Mouse (Mus musculus): ENCODE data around the gene Lrp11. TPM values are rescaled to one million over a fixed set of nuclear protein-coding genes. Genes with fewer than 3 reads are reported as not detected.

Lrp11 gene
- polyA plus RNA-seq, 1 experiment = 1.3 TPM

DNA sequence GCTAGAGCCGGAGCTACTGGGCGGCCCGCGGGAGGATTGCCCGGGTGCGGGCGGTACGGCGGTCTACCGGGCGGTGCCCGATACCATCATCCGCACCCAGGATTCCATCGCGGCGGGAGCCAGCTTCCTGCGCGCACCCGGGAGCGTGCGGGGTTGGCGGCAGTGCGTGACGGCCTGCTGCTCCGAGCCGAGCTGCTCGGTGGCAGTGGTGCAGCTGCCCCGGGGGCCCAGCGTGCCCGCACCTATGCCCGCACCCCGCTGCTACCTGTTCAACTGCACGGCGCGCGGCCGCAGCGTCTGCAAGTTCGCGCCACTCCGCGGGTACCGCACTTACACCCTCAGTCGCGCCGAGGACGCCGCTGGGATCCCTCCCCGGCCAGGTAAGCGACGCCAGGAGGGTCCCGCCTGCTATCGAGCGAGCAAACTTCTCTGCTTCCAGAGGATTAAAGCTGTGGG lies 662 bp downstream of the Lrp11 start:
- Histone ChIP-seq H3K4me1 (ENCODE audit: control insufficient read depth, insufficient read depth, insufficient read length) (peaks cover 3% of the 10 kb centered on the region; the same call in 1 of the 2 replicates), H3K36me3 (ENCODE audit: control insufficient read depth, insufficient read depth, low read length) (no peaks in the 10 kb centered on the region), H3K27me3 (ENCODE audit: control insufficient read depth, insufficient read depth, low read length) (peaks cover 2% of the 10 kb centered on the region; the same call in 1 of the 2 replicates), H3K27ac (ENCODE audit: insufficient read depth, low read length) (no peak overlapping the region), H3K4me3 (ENCODE audit: extremely low read depth, insufficient read depth, insufficient read length) (peak overlapping the region; percentile 90)
- peak in 1 of 2 experiments; percentile 6 for DNase-seq (ENCODE audit: low read depth in 1 of 2, low spot score in 2 of 2)
- 2% methylated on average over 51 of the region's 54 CpGs for WGBS
- TF ChIP-seq CTCF (IDR thresholded peaks at IDR 0.05; ENCODE audit: extremely low read depth, insufficient read depth, insufficient read length, insufficient replicate concordance) (no peak), POLR2A (IDR thresholded peaks at IDR 0.05; ENCODE audit: low read depth, low read length) (no peak)

DNA sequence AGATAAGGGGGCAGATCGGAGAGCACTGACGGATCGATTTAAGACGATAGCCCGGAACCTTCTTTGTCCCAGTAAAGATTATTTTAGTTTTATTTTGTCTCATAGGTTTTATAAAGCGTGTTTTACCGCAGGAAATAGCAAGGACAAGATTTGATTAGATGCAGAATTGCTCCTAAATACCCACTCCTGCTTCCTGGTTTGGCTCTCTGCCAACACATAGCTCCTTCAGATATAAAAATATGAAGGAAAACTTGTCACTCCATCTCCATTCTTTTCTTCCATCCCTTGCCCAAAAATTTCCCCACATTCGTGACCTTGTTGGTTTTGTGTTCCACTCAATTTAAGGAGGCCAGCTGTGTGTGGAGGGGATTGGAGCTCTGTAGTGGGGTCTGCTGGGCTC lies 1.2 kb downstream of the Lrp11 start:
- peak overlapping the region; percentile 90; the same call in 1 of the 2 replicates for H3K4me3 ChIP-seq (ENCODE audit: extremely low read depth, insufficient read depth, insufficient read length)
- no peaks in the 10 kb centered on the region for H3K36me3 ChIP-seq (ENCODE audit: control insufficient read depth, insufficient read depth, low read length)
- WGBS = 18% methylated on average over 8 of the region's 8 CpGs
- H3K27ac ChIP-seq (ENCODE audit: insufficient read depth, low read length) = no peak overlapping the region
- H3K4me1 ChIP-seq (ENCODE audit: control insufficient read depth, insufficient read depth, insufficient read length) = peaks cover 3% of the 10 kb centered on the region; the same call in 1 of the 2 replicates
- DNase-seq (ENCODE audit: low read depth in 1 of 2, low spot score in 2 of 2) = no peak
- TF ChIP-seq CTCF (IDR thresholded peaks at IDR 0.05; ENCODE audit: extremely low read depth, insufficient read depth, insufficient read length, insufficient replicate concordance) (no peak), POLR2A (IDR thresholded peaks at IDR 0.05; ENCODE audit: low read depth, low read length) (no peak)
- peaks cover 2% of the 10 kb centered on the region; the same call in 1 of the 2 replicates for H3K27me3 ChIP-seq (ENCODE audit: control insufficient read depth, insufficient read depth, low read length)

DNA sequence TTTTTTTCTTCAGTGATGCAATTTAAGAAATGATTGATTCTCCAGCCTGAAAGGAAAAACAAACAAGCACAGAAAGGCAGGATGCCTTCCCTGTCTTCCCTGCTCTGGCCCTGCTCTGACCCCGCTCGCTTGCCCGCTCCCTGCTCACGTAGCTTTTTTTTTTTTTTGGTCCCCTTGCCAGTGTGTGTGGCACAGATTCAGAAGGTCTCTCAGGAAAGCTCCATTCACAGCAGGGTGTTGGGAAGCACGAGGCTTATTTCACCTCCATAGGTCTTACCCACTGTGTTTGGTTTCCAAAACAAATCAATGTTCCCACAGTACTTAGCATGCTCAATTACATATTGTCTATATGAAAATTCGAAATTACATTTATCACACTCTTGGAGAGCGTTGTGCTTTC lies 5.2 kb downstream of the Lrp11 start:
- no peaks in the 10 kb centered on the region for H3K36me3 ChIP-seq (ENCODE audit: control insufficient read depth, insufficient read depth, low read length)
- H3K4me3 ChIP-seq (ENCODE audit: extremely low read depth, insufficient read depth, insufficient read length) = no peak overlapping the region
- no peak for DNase-seq (ENCODE audit: low read depth in 1 of 2, low spot score in 2 of 2)
- H3K27ac ChIP-seq (ENCODE audit: insufficient read depth, low read length) = no peak overlapping the region
- H3K4me1 ChIP-seq (ENCODE audit: control insufficient read depth, insufficient read depth, insufficient read length) = peaks cover 3% of the 10 kb centered on the region; the same call in 1 of the 2 replicates
- peaks cover 2% of the 10 kb centered on the region; the same call in 1 of the 2 replicates for H3K27me3 ChIP-seq (ENCODE audit: control insufficient read depth, insufficient read depth, low read length)
- TF ChIP-seq POLR2A (IDR thresholded peaks at IDR 0.05; ENCODE audit: low read depth, low read length) (no peak), CTCF (IDR thresholded peaks at IDR 0.05; ENCODE audit: extremely low read depth, insufficient read depth, insufficient read length, insufficient replicate concordance) (no peak)
- 82% methylated on average over 7 of the region's 7 CpGs for WGBS

DNA sequence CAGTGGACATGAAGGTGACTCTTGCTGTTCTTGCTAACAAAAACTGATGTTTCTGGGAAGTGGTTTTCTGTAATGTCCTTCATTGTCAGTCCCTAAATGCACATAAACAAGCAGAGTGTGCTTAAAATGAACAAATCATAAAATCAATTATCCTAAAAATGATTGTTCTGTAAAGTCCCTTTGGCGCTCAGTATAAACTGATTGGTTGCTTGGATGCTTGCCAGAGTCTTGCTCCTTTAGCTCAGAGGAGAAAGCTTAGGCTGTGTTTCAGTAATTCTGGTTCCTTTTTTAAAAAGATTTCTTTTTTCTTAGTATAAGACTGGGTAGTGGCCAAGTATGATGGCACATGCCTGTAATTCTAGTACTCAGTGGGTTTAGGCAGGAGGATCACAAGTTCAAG lies 6.7 kb downstream of the Lrp11 start:
- Histone ChIP-seq H3K36me3 (ENCODE audit: control insufficient read depth, insufficient read depth, low read length) (no peaks in the 10 kb centered on the region), H3K27me3 (ENCODE audit: control insufficient read depth, insufficient read depth, low read length) (0 out of 2 replicates have a peak, but pooled peaks cover 2% of the 10 kb centered on the region), H3K27ac (ENCODE audit: insufficient read depth, low read length) (no peak overlapping the region), H3K4me1 (ENCODE audit: control insufficient read depth, insufficient read depth, insufficient read length) (no peaks in the 10 kb centered on the region), H3K4me3 (ENCODE audit: extremely low read depth, insufficient read depth, insufficient read length) (no peak overlapping the region)
- no peak for TF ChIP-seq CTCF (IDR thresholded peaks at IDR 0.05; ENCODE audit: extremely low read depth, insufficient read depth, insufficient read length, insufficient replicate concordance)
- TF ChIP-seq POLR2A (IDR thresholded peaks at IDR 0.05; ENCODE audit: low read depth, low read length) = no peak
- WGBS = 64% methylated on average over 1 of the region's 1 CpGs
- DNase-seq (ENCODE audit: low read depth in 1 of 2, low spot score in 2 of 2) = no peak

DNA sequence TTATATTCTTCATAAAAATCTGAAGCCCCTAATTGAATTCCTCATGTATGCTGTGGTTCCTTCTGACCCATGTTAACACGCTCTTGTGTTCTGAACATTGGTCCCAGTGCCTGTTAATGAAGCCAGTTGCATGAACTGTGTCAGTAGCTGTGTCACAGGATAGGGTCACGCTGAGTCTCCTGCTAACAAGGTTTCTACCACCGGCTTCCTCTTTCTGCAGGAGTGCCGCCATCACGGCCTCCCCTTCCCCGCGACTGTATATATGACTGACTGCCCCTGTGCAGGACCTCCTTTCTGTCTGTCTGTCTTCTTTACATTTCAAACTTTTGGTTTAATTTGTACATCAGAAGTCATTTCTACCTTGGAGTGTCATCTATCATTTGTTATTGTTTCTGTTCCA lies 8.6 kb downstream of the Lrp11 start:
- H3K4me1 ChIP-seq (ENCODE audit: control insufficient read depth, insufficient read depth, insufficient read length) = no peaks in the 10 kb centered on the region
- no peaks in the 10 kb centered on the region for H3K27me3 ChIP-seq (ENCODE audit: control insufficient read depth, insufficient read depth, low read length)
- H3K4me3 ChIP-seq (ENCODE audit: extremely low read depth, insufficient read depth, insufficient read length) = no peak overlapping the region
- H3K36me3 ChIP-seq (ENCODE audit: control insufficient read depth, insufficient read depth, low read length) = no peaks in the 10 kb centered on the region
- 30% methylated on average over 7 of the region's 7 CpGs for WGBS
- no peak for DNase-seq (ENCODE audit: low read depth in 1 of 2, low spot score in 2 of 2)
- H3K27ac ChIP-seq (ENCODE audit: insufficient read depth, low read length) = no peak overlapping the region
- TF ChIP-seq POLR2A (IDR thresholded peaks at IDR 0.05; ENCODE audit: low read depth, low read length) = no peak
- TF ChIP-seq CTCF (IDR thresholded peaks at IDR 0.05; ENCODE audit: extremely low read depth, insufficient read depth, insufficient read length, insufficient replicate concordance) = no peak

DNA sequence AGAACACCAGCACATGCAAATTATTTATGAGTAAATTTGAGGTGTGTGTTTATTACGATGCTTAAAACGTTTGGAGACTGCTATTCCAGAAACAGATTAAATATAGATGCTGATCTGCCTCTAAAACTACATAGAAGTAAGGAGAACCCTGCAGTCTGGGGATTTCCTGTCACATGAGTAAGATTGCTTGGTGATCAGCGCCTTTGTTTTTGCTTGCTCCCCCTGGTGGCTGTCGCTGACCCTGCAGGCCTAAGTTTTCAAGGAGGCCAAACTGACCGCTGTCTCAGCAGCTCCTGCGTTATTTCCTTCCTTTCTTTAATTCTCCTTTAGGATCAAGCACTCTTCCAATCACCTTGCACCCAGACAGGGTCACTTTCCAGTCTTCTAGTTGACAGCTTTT lies 11.0 kb downstream of the Lrp11 start:
- 9% methylated on average over 6 of the region's 6 CpGs for WGBS
- H3K36me3 ChIP-seq (ENCODE audit: control insufficient read depth, insufficient read depth, low read length) = no peaks in the 10 kb centered on the region
- TF ChIP-seq CTCF (IDR thresholded peaks at IDR 0.05; ENCODE audit: extremely low read depth, insufficient read depth, insufficient read length, insufficient replicate concordance) = peak; percentile 91; the same call in 1 of the 2 replicates
- TF ChIP-seq POLR2A (IDR thresholded peaks at IDR 0.05; ENCODE audit: low read depth, low read length) = no peak
- H3K4me3 ChIP-seq (ENCODE audit: extremely low read depth, insufficient read depth, insufficient read length) = no peak overlapping the region
- no peak overlapping the region for H3K27ac ChIP-seq (ENCODE audit: insufficient read depth, low read length)
- H3K4me1 ChIP-seq (ENCODE audit: control insufficient read depth, insufficient read depth, insufficient read length) = no peaks in the 10 kb centered on the region
- H3K27me3 ChIP-seq (ENCODE audit: control insufficient read depth, insufficient read depth, low read length) = no peaks in the 10 kb centered on the region
- DNase-seq (ENCODE audit: low read depth in 1 of 2, low spot score in 2 of 2) = peak; percentile 50 to 75

DNA sequence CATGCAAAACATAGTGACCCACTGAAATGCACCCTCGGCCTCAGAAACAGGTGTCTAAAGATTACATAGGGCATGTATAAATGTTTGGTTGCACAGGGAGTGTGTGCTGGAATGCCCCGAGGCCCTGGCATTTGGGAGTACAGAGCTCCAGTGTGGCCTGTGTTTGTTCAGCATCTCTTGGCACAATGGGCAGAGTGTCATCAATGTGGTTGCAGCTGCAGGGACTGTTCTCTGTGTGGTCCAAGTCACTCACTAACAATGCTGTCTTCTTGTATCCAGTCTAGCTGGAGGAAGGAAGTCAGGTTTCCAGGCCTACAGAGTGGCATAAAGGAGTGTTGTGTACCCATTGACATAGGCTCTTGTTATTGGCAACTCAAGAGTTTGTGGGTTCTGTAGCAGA lies 15.6 kb downstream of the Lrp11 start:
- WGBS = 79% methylated on average over 2 of the region's 2 CpGs
- no peaks in the 10 kb centered on the region for H3K27me3 ChIP-seq (ENCODE audit: control insufficient read depth, insufficient read depth, low read length)
- DNase-seq (ENCODE audit: low read depth in 1 of 2, low spot score in 2 of 2) = no peak
- no peaks in the 10 kb centered on the region for H3K4me1 ChIP-seq (ENCODE audit: control insufficient read depth, insufficient read depth, insufficient read length)
- H3K27ac ChIP-seq (ENCODE audit: insufficient read depth, low read length) = no peak overlapping the region
- TF ChIP-seq POLR2A (IDR thresholded peaks at IDR 0.05; ENCODE audit: low read depth, low read length) (no peak), CTCF (IDR thresholded peaks at IDR 0.05; ENCODE audit: extremely low read depth, insufficient read depth, insufficient read length, insufficient replicate concordance) (no peak)
- H3K4me3 ChIP-seq (ENCODE audit: extremely low read depth, insufficient read depth, insufficient read length) = no peak overlapping the region
- no peaks in the 10 kb centered on the region for H3K36me3 ChIP-seq (ENCODE audit: control insufficient read depth, insufficient read depth, low read length)

All from spleen, adult 2 months (tissue).